Mouse (Mus musculus): ENCODE data around the gene Cd274. TPM values are rescaled to one million over a fixed set of nuclear protein-coding genes. Genes with fewer than 3 reads are reported as not detected.

Cd274 gene
- 0.16 and 0.28 TPM in 2 replicates for polyA plus RNA-seq (2015; fragmentation: Nextera tagmentation; extraction: Ambion mirVana)

GRCm38 (mm10) chr19:29366969-29367622, at the start of gene Cd274, which contains the start of gene Plgrkt:
Gene Cd274 (plus strand): TSS chr19:29367455.
Gene Plgrkt (minus strand): TSS chr19:29367390.
- ATAC-seq (replicated peaks; ENCODE audit: low FRiP score) = peak; percentile 78; the same call in 1 of the 2 replicates
- whole genome bisulfite sequencing = 4% methylated on average over 26 of the region's 26 CpGs
- Histone ChIP-seq H3K4me2 (peak within 1 kb of the TSS; percentile 89), H3K36me3 (no peaks in the 10 kb centered on the region), H3K9me3 (replicated peaks) (no peaks in the 10 kb centered on the region), H3K4me3 (replicated peaks) (peak within 1 kb of the TSS; percentile 64), H3K27ac (no peak within 1 kb of the TSS), H3K27me3 (no peaks in the 10 kb centered on the region), H3K4me1 (peaks cover 9% of the 10 kb centered on the region), H3K9ac (peak within 1 kb of the TSS; percentile 24)

DNA sequence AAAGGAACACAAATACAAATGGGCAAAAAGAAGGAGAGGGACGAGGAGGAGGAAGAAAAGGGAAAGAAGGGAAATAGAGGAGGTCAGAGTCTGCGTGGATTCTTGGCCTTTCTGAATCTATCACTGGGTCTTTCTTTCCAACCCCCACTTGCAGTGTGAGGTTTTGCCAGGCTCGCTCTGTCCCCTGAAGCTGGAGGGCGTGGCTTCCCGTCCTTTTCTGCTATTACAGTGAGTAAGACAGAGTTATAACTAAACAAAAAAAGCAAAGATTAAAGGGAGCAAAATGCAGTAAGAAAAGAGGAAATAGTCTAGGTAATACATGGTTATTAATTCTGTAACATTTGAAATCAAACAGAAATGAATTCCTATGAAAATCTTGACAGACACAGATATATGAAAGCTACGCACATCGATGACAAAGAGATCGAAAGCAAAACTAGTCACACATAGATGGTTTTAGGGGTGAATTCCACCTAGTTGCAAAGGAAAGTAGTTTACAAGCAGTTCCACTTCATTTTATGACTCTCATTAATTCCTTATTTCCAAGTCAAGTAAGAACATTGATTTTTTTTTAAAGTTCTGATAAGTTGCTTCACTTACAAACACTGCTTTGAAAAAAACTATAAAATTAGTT, 43.7 kb upstream of the Cd274 start:
- H3K9ac ChIP-seq = no peak overlapping the region
- H3K36me3 ChIP-seq = no peaks in the 10 kb centered on the region
- H3K4me1 ChIP-seq = peaks cover 8% of the 10 kb centered on the region; the same call in 1 of the 2 replicates
- whole genome bisulfite sequencing = 76% methylated on average over 8 of the region's 8 CpGs
- no peaks in the 10 kb centered on the region for H3K9me3 ChIP-seq (replicated peaks)
- H3K4me3 ChIP-seq (replicated peaks) = no peak overlapping the region
- ATAC-seq (replicated peaks; ENCODE audit: low FRiP score) = no peak
- H3K4me2 ChIP-seq = no peak overlapping the region
- H3K27me3 ChIP-seq = 0 out of 2 replicates have a peak, but pooled peaks cover 2% of the 10 kb centered on the region
- H3K27ac ChIP-seq = no peak overlapping the region

- Histone ChIP-seq H3K9ac (peak within 1 kb of the TSS; percentile 36; the same call in 1 of the 2 replicates), H3K27ac (peak within 1 kb of the TSS; percentile 54; the same call in 1 of the 2 replicates), H3K4me1 (peaks cover 8% of the 10 kb centered on the region; the same call in 1 of the 2 replicates), H3K4me2 (peak within 1 kb of the TSS; percentile 79), H3K27me3 (0 out of 2 replicates have a peak, but pooled peaks cover 2% of the 10 kb centered on the region), H3K9me3 (replicated peaks) (no peaks in the 10 kb centered on the region), H3K36me3 (no peaks in the 10 kb centered on the region), H3K4me3 (replicated peaks) (peak within 1 kb of the TSS; percentile 46)
- peak; percentile 96 for ATAC-seq (replicated peaks; ENCODE audit: low FRiP score)
- 4% methylated on average over 31 of the region's 31 CpGs for WGBS
Observed at GRCm38 (mm10) chr19:29325053-29325851, 42.0 kb upstream of the Cd274 start, which contains the start of gene Insl6. Gene Insl6 (minus strand): TSS chr19:29325356.

- Histone ChIP-seq H3K27me3 (0 out of 2 replicates have a peak, but pooled peaks cover 2% of the 10 kb centered on the region), H3K9ac (no peak overlapping the region), H3K4me3 (replicated peaks) (peak overlapping the region; percentile 46), H3K9me3 (replicated peaks) (no peaks in the 10 kb centered on the region), H3K27ac (no peak overlapping the region), H3K4me1 (peaks cover 8% of the 10 kb centered on the region; the same call in 1 of the 2 replicates), H3K4me2 (peak overlapping the region; percentile 79), H3K36me3 (no peaks in the 10 kb centered on the region)
- 52% methylated on average over 9 of the region's 9 CpGs for WGBS
- ATAC-seq (replicated peaks; ENCODE audit: low FRiP score) = 0 out of 2 replicates have a peak, but pooled peaks have one; percentile 2
Observed at GRCm38 (mm10) chr19:29325852-29326180, 41.4 kb upstream of the Cd274 start.

DNA sequence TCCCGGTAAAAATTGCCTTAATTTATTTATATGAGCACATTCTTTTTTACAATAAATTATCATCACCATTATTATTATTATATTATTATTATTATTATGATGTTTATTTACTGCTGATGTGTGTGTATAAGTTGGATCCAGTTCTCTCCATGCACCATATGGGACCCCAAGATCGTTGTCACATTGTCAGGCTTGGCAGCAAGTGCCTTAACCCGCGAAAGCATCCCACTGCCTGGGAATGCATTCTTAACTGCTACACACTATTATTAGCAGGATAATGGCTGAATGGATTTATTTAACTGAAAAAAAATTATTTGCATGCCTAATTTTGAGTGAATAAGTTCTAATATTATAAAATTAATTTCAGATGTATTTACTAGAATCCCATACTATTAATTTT, 40.9 kb upstream of the Cd274 start:
- ATAC-seq (replicated peaks; ENCODE audit: low FRiP score) = no peak
- no peak overlapping the region for H3K27ac ChIP-seq
- 92% methylated on average over 4 of the region's 4 CpGs for WGBS
- no peaks in the 10 kb centered on the region for H3K36me3 ChIP-seq
- peaks cover 8% of the 10 kb centered on the region; the same call in 1 of the 2 replicates for H3K4me1 ChIP-seq
- no peak overlapping the region for H3K9ac ChIP-seq
- 0 out of 2 replicates have a peak, but pooled peaks cover 2% of the 10 kb centered on the region for H3K27me3 ChIP-seq
- H3K4me2 ChIP-seq = no peak overlapping the region
- H3K4me3 ChIP-seq (replicated peaks) = no peak overlapping the region
- no peaks in the 10 kb centered on the region for H3K9me3 ChIP-seq (replicated peaks)

- Histone ChIP-seq H3K4me2 (no peak overlapping the region), H3K27me3 (0 out of 2 replicates have a peak, but pooled peaks cover 2% of the 10 kb centered on the region), H3K4me3 (replicated peaks) (no peak overlapping the region), H3K36me3 (no peaks in the 10 kb centered on the region), H3K4me1 (peaks cover 8% of the 10 kb centered on the region; the same call in 1 of the 2 replicates), H3K9me3 (replicated peaks) (no peaks in the 10 kb centered on the region), H3K27ac (no peak overlapping the region), H3K9ac (no peak overlapping the region)
- ATAC-seq (replicated peaks; ENCODE audit: low FRiP score) = no peak
- 90% methylated on average over 13 of the region's 13 CpGs for WGBS
Observed at GRCm38 (mm10) chr19:29326822-29327552, 40.3 kb upstream of the Cd274 start.

GRCm38 (mm10) chr19:29334068-29334745, 33.0 kb upstream of the Cd274 start, which contains the start of gene Rln1:
Gene Rln1 (minus strand): TSS chr19:29334670.
- peak; percentile 86 for ATAC-seq (replicated peaks; ENCODE audit: low FRiP score)
- Histone ChIP-seq H3K4me1 (peaks cover 9% of the 10 kb centered on the region; the same call in 1 of the 2 replicates), H3K4me2 (peak within 1 kb of the TSS; percentile 74), H3K4me3 (replicated peaks) (peak within 1 kb of the TSS; percentile 44), H3K27me3 (peaks cover 10% of the 10 kb centered on the region), H3K36me3 (no peaks in the 10 kb centered on the region), H3K9ac (peak within 1 kb of the TSS; percentile 40), H3K27ac (no peak within 1 kb of the TSS), H3K9me3 (replicated peaks) (no peaks in the 10 kb centered on the region)
- 2% methylated on average over 23 of the region's 23 CpGs for WGBS

DNA sequence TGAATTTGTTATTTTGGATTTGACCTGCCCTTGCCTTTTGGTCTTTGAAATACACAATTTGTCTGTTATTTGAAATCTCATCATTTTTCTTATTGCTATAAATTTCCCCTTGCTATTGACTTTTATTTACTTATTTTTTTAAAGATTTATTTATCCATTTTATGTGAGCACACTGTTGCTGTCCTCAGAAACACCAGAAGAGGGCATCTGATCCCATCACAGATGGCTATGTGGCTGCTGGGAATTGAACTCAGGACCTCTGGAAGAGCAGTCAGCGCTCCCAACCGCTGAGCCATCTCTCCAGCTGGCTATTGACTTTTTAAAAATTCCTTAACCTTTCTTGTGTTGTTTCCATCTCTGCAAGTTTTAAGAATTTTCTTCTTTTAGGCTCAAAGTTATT, 30.6 kb upstream of the Cd274 start:
- H3K4me2 ChIP-seq = no peak overlapping the region
- no peak overlapping the region for H3K9ac ChIP-seq
- H3K9me3 ChIP-seq (replicated peaks) = no peaks in the 10 kb centered on the region
- peaks cover 10% of the 10 kb centered on the region for H3K27me3 ChIP-seq
- no peak overlapping the region for H3K4me3 ChIP-seq (replicated peaks)
- H3K36me3 ChIP-seq = no peaks in the 10 kb centered on the region
- H3K4me1 ChIP-seq = peaks cover 9% of the 10 kb centered on the region; the same call in 1 of the 2 replicates
- H3K27ac ChIP-seq = no peak overlapping the region
- WGBS = 94% methylated on average over 2 of the region's 2 CpGs
- no peak for ATAC-seq (replicated peaks; ENCODE audit: low FRiP score)

GRCm38 (mm10) chr19:29341029-29341428, 26.2 kb upstream of the Cd274 start:
- no peak for ATAC-seq (replicated peaks; ENCODE audit: low FRiP score)

GRCm38 (mm10) chr19:29342281-29342680, 25.0 kb upstream of the Cd274 start:
- no peak for ATAC-seq (replicated peaks; ENCODE audit: low FRiP score)
- Histone ChIP-seq H3K36me3 (no peaks in the 10 kb centered on the region), H3K9me3 (replicated peaks) (no peaks in the 10 kb centered on the region), H3K27ac (no peak overlapping the region), H3K4me1 (no peaks in the 10 kb centered on the region), H3K4me3 (replicated peaks) (no peak overlapping the region), H3K27me3 (no peaks in the 10 kb centered on the region), H3K4me2 (no peak overlapping the region), H3K9ac (no peak overlapping the region)
- WGBS = 82% methylated on average over 6 of the region's 6 CpGs

More at GRCm38 (mm10) chr19:29341029-29341428, 26.2 kb upstream of the Cd274 start:
- WGBS = 70% methylated on average over 4 of the region's 4 CpGs
- no peaks in the 10 kb centered on the region for H3K4me1 ChIP-seq
- no peak overlapping the region for H3K4me3 ChIP-seq (replicated peaks)
- H3K27me3 ChIP-seq = no peaks in the 10 kb centered on the region
- H3K9ac ChIP-seq = no peak overlapping the region
- H3K4me2 ChIP-seq = no peak overlapping the region
- no peak overlapping the region for H3K27ac ChIP-seq
- H3K36me3 ChIP-seq = no peaks in the 10 kb centered on the region
- no peaks in the 10 kb centered on the region for H3K9me3 ChIP-seq (replicated peaks)

GRCm38 (mm10) chr19:29344868-29345267, 22.4 kb upstream of the Cd274 start:
- Histone ChIP-seq H3K4me3 (replicated peaks) (no peak overlapping the region), H3K4me1 (no peaks in the 10 kb centered on the region), H3K27ac (no peak overlapping the region), H3K9me3 (replicated peaks) (no peaks in the 10 kb centered on the region), H3K36me3 (0 out of 2 replicates have a peak, but pooled peaks cover 2% of the 10 kb centered on the region), H3K27me3 (no peaks in the 10 kb centered on the region), H3K4me2 (no peak overlapping the region), H3K9ac (no peak overlapping the region)
- ATAC-seq (replicated peaks; ENCODE audit: low FRiP score) = no peak
